Mouse (Mus musculus): ENCODE results near the gene Rps6kc1. TPM values are rescaled to one million over a fixed set of nuclear protein-coding genes. Genes with fewer than 3 reads are reported as not detected.
"Not testable (repeated sequence)": the region's sequence is repeated elsewhere in the genome, so short reads cannot be mapped to it uniquely, and the experiment has no call there.

Rps6kc1 gene
- polyA plus RNA-seq, 1 experiment, result 25.0 TPM

DNA sequence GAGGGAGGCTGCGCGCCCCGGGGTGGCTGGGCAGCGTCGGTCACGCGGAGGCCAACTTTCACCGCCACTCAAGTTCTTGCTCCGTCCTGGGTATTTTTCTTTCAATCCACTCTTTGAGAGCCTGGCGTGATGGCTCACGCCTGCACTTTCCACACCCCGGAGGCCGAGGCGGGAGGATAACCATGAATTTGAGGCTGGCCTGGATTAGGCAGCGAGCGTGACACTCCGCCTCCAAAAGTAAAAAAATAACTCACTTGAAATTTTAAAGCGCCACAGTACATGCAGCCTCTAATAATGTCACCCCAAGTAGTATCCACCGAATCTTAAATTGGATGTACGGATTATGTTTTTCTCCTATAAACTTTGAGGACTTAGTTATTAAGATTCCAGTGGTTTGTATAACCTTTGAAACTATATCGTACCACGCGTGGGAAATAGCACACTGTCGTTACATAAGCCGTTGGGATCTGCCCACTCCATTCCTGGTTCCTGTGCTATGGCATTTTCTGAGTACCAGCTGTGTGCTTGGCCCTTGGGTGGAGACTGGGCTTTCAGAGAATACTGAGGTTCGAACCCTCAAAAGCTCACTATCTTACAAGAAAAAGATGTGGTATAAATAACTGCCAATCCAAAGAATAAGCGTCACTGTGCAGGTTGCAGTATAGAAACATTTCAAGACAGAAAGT, 17.6 kb upstream of the Rps6kc1 start:
- H3K4me3 ChIP-seq (ENCODE audit: insufficient read depth, low read length), result peak overlapping the region; percentile 85
- H3K4me1 ChIP-seq (ENCODE audit: control insufficient read depth, insufficient read depth, low read length), result no peaks in the 10 kb centered on the region
- peak overlapping the region; percentile 97 for H3K27ac ChIP-seq (ENCODE audit: insufficient read depth, low read length)
- peak; percentile 54 for TF ChIP-seq POLR2A (IDR thresholded peaks at IDR 0.05; ENCODE audit: low read depth, low read length)
- no peak for TF ChIP-seq CTCF (IDR thresholded peaks at IDR 0.05; ENCODE audit: borderline replicate concordance, insufficient read depth, low read length)

DNA sequence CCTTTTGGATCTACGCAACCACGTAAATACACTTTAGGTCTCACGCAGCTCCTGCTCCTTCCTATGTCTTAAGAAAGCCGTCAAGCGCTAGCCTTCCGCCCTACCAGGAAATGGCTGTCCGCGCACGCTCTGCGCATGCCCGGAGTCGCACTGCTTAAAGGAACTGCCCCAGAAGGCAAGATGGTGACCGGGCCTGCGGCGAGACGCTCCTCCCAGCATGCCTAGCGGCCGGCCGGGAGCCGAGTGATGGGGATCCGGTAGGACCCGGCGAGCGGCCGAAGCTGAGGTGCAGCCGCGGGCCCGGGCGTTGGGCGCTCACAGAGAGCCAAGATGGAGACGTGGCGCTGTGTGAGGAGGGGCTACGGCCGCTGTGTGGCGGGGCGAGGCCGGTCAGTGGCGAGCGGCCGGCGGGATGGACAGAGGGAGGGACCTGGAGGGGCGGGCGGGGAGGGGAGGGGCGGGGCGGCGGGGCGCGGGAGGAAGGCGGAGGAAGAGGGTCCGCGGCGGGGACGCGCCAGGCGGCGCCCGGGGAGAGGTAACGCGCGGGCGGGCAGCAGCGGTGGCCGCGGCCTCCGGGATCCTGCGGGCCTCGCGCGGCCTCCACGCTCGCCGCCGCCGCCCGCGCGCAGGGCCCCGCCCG, 16.9 kb upstream of the Rps6kc1 start:
- H3K27ac ChIP-seq (ENCODE audit: insufficient read depth, low read length), result peak overlapping the region; percentile 99
- H3K4me3 ChIP-seq (ENCODE audit: insufficient read depth, low read length), result peak overlapping the region; percentile 85
- H3K4me1 ChIP-seq (ENCODE audit: control insufficient read depth, insufficient read depth, low read length), result no peaks in the 10 kb centered on the region
- TF ChIP-seq POLR2A (IDR thresholded peaks at IDR 0.05; ENCODE audit: low read depth, low read length) (peak; percentile 80), CTCF (IDR thresholded peaks at IDR 0.05; ENCODE audit: borderline replicate concordance, insufficient read depth, low read length) (no peak)

DNA sequence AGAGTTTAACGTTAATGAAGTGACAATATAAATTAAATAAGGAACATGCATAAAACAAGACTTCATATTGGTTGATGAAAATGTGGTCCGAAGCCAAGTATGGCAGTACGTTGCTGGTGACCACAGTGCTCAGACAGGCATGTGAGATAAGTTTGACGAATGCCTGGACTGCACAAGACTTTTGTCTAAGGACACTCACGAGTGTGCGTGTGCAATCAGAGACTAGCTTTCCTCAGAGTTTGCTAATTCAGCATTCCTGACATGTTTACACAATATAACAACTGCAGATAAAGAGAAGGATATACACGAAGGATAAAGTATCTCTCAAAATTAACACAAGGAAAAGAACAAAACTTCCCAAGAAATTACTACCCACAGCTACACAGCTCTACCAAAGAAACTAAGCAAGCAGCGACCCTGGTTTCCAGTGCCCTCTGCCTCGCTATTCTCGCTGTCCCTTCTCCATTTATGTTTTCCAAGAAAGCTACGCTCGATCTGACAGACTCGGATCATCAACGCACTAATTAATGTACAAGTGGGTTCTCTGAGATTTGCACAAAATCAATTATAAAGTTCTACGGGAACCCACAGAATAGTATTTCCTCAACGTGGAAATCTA, 16.3 kb upstream of the Rps6kc1 start:
- no peaks in the 10 kb centered on the region for H3K4me1 ChIP-seq (ENCODE audit: control insufficient read depth, insufficient read depth, low read length)
- TF ChIP-seq POLR2A (IDR thresholded peaks at IDR 0.05; ENCODE audit: low read depth, low read length) (no peak; the same call in none of the 2 replicates), CTCF (IDR thresholded peaks at IDR 0.05; ENCODE audit: borderline replicate concordance, insufficient read depth, low read length) (no peak)
- H3K27ac ChIP-seq (ENCODE audit: insufficient read depth, low read length), result peak overlapping the region; percentile 99
- peak overlapping the region; percentile 71 for H3K4me3 ChIP-seq (ENCODE audit: insufficient read depth, low read length)

- H3K4me1 ChIP-seq (ENCODE audit: control insufficient read depth, insufficient read depth, low read length), result no peaks in the 10 kb centered on the region
- no peak overlapping the region for H3K27ac ChIP-seq (ENCODE audit: insufficient read depth, low read length)
- no peak overlapping the region for H3K4me3 ChIP-seq (ENCODE audit: insufficient read depth, low read length)
- TF ChIP-seq POLR2A (IDR thresholded peaks at IDR 0.05; ENCODE audit: low read depth, low read length) (no peak), CTCF (IDR thresholded peaks at IDR 0.05; ENCODE audit: borderline replicate concordance, insufficient read depth, low read length) (no peak)
Observed at GRCm38 (mm10) chr1:190927311-190927710, 15.7 kb upstream of the Rps6kc1 start.

DNA sequence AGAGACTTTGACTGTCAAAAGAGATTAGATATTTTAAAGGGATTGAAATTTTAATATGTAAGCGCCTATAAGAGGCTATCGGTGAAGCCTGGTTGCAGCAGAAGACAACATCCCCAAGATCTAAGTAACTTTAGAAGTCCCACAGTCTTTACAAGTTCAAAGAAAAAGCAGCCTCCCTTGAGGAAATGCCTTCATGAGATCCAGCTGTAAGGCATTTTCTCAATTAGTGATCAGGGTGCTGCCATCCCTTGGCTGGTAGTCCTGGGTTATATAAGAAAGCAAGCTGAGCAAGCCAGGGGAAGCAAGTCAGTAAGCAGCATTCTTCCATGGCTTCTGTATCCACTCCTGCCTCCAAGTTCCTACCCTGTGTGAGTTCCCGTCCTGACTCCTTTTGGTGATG, 13.2 kb upstream of the Rps6kc1 start, which contains the start of gene Angel2:
Angel2 (plus strand) TSS at position 301 of the 400 bp plus-strand sequence.
- not testable (repeated sequence) for H3K27ac ChIP-seq (ENCODE audit: insufficient read depth, low read length); H3K4me1 ChIP-seq (ENCODE audit: control insufficient read depth, insufficient read depth, low read length); H3K4me3 ChIP-seq (ENCODE audit: insufficient read depth, low read length)

DNA sequence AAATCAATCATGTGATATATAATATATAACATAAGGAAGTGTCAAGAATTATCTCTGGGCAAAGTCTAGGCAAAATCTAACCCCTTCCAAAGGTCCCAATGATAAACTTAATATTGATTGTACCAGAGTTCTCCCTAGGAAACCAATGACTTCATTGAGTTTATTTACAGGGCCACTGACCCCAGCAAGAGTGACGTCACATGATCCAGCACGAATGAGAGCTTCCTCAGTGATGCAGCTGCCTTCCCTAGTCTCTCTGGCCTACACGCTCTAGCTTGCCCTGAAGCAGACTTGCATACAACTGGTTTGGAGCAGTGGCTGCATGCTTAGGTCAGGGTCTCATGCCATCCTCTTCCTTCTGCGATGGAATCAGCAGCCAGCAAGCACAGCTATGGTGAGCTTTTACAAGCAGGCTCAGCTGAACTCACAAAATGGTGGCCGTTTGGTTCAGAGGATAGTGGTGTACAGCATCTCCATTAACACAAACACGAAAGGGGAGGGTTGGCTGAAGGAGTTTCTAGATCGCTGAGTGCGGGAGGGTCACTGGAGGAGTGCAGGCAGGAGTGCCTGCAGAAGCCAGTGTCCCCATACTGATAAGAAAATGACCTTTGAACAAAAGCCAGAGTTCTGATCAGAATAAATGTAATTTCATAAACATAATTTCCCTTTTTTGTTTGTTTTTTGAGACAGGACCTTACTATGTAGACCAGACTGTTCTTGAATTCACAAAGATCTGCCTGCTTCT, 8.3 kb upstream of the Rps6kc1 start:
- Histone ChIP-seq H3K4me1 (ENCODE audit: control insufficient read depth, insufficient read depth, low read length) (no peaks in the 10 kb centered on the region), H3K4me3 (ENCODE audit: insufficient read depth, low read length) (no peak overlapping the region), H3K27ac (ENCODE audit: insufficient read depth, low read length) (no peak overlapping the region)
- TF ChIP-seq CTCF (IDR thresholded peaks at IDR 0.05; ENCODE audit: borderline replicate concordance, insufficient read depth, low read length), result no peak
- TF ChIP-seq POLR2A (IDR thresholded peaks at IDR 0.05; ENCODE audit: low read depth, low read length), result no peak

DNA sequence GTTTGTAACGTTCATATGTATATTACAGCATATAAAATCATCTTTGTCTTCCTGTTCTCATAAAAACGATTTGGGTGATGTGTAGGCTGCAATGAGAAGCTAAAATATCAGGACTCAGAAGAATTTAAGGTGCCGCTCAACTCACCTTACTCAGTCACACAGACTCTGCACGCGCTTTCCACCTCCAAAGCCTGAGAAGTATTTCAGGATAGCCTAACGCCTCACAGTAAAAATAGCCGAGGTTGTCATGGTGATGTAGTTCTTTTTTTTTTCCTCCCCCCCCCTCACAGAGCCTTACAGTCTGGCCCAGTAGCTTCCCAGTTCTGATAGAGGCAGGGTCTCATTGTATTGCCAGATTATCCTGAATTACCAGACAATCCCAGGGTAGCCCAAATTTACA, 7.4 kb upstream of the Rps6kc1 start:
- H3K4me3 ChIP-seq (ENCODE audit: insufficient read depth, low read length), result no peak overlapping the region
- H3K27ac ChIP-seq (ENCODE audit: insufficient read depth, low read length), result no peak overlapping the region
- H3K4me1 ChIP-seq (ENCODE audit: control insufficient read depth, insufficient read depth, low read length), result no peaks in the 10 kb centered on the region
- TF ChIP-seq CTCF (IDR thresholded peaks at IDR 0.05; ENCODE audit: borderline replicate concordance, insufficient read depth, low read length) (no peak), POLR2A (IDR thresholded peaks at IDR 0.05; ENCODE audit: low read depth, low read length) (no peak)

- Histone ChIP-seq H3K4me3 (ENCODE audit: insufficient read depth, low read length) (no peak overlapping the region), H3K4me1 (ENCODE audit: control insufficient read depth, insufficient read depth, low read length) (no peaks in the 10 kb centered on the region; the same call in 1 of the 2 replicates), H3K27ac (ENCODE audit: insufficient read depth, low read length) (no peak overlapping the region)
- TF ChIP-seq CTCF (IDR thresholded peaks at IDR 0.05; ENCODE audit: borderline replicate concordance, insufficient read depth, low read length) (no peak), POLR2A (IDR thresholded peaks at IDR 0.05; ENCODE audit: low read depth, low read length) (no peak)
Observed at GRCm38 (mm10) chr1:190912623-190913022, 1.1 kb upstream of the Rps6kc1 start.

- TF ChIP-seq POLR2A (IDR thresholded peaks at IDR 0.05; ENCODE audit: low read depth, low read length) (no peak), CTCF (IDR thresholded peaks at IDR 0.05; ENCODE audit: borderline replicate concordance, insufficient read depth, low read length) (no peak)
- Histone ChIP-seq H3K27ac (ENCODE audit: insufficient read depth, low read length) (no peak overlapping the region), H3K4me3 (ENCODE audit: insufficient read depth, low read length) (peak overlapping the region; percentile 90), H3K4me1 (ENCODE audit: control insufficient read depth, insufficient read depth, low read length) (no peaks in the 10 kb centered on the region; the same call in 1 of the 2 replicates)
Observed at GRCm38 (mm10) chr1:190910836-190911235, 734 bp downstream of the Rps6kc1 start.

Measured in embryonic fibroblast, embryonic 13.5 days (primary cell).